Mouse (Mus musculus) hematopoietic stem cell, adult 5-6 weeks (primary cell): ENCODE data around the gene Cxcl2. TPM values are rescaled to one million over a fixed set of nuclear protein-coding genes. Genes with fewer than 3 reads are reported as not detected.

Experiments used
- ATAC-seq, 2 experiments: fragments of 125-278 bp in 1 of 2; replicated peaks in 1 of 2; 2 replicates each; pipeline ENCODE4 v1.8.0; 2016 to 2017; ENCODE audit warnings: inconsistent platforms in 2 of 2, mild to moderate bottlenecking in 2 of 2, moderate number of reproducible peaks in 2 of 2, low read depth in 1 of 2, moderate TSS enrichment in 1 of 2; ENCODE audit not compliant: low FRiP score in 2 of 2, poor library complexity in 2 of 2, severe bottlenecking in 2 of 2, insufficient read depth in 1 of 2, low TSS enrichment in 1 of 2
- total RNA-seq: library from RNA; stranded (forward); fragments of 172-1452, 232-1000 nt; gene quantifications from 2 replicates; pipeline ENCODE4 v1.2.3, GENCODE M21; 2017

The Cxcl2 gene
- total RNA-seq: 59.1 and 228 TPM in 2 replicates

- peak; percentile 51 to 73 for ATAC-seq
Measured at GRCm38 (mm10) chr5:90903339-90904020, at the start of gene Cxcl2. TSS of gene Cxcl2 (plus strand) at chr5:90903871.

DNA sequence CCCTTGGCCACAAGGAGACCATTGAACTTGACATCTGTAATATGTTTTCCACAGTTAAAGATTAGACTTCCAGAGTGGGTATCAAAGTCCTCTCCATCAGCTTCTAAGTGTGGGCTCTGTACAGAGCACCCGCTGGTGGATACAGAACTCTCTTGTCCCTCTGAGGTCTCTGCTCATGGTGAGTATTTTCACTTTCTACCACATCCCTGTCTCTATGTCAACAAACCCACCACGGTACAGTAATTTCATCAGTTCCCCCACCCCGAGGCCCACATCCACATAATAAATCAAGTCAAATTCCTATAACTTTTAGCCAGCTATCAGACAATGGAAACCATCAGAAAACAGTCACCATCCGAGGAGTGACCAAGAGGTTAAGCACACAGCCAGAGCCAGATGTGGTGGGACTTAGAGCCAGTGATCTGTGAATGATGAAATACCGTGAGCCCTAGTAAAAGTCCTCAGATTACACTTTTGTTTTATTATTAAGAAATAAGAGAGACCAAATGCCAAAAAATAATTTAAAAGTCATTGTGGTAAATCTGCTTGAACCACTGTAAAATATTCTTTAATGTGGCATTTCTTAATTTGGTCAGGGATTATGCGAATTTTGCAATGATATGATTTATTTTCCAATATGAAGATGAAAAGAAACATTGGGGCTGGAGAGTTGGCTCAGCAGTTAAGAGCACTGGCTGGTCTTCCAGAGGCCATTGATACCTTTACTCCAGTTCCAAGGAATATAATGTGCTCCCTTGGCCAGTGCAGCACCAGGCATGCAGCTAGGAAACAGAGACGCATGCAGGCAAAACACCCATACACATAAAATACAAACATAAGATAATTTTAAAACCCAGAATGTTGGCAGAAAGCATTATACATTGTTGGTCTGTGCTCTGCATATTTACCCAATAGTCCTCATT is 48.1 kb upstream of the Cxcl2 start:
- no peak for ATAC-seq

GRCm38 (mm10) chr5:90857463-90857862 is 46.2 kb upstream of the Cxcl2 start:
- ATAC-seq: no peak

- ATAC-seq: no peak
Measured at GRCm38 (mm10) chr5:90858429-90858828, 45.2 kb upstream of the Cxcl2 start.

DNA sequence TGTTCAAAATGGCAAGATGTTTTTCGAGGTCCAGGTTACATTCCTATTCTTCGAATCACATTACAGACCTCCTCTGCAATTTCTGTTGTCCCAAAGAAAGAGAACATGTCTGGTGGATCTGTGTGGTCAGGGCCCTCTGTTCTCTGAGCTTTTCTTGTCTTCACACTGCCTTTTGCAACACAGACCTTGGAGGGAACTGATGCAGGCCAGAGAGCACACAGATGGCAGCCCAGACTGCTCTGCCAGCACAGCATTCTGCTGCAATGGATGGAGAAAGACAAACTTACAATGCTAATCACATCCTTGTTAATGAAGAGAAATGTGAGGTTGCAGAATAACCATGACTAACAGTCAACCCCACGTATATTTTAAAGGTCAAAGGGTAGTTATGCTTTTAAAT is 44.6 kb upstream of the Cxcl2 start:
- ATAC-seq: no peak

- no peak for ATAC-seq
Measured at GRCm38 (mm10) chr5:90861876-90862375, 41.7 kb upstream of the Cxcl2 start.

DNA sequence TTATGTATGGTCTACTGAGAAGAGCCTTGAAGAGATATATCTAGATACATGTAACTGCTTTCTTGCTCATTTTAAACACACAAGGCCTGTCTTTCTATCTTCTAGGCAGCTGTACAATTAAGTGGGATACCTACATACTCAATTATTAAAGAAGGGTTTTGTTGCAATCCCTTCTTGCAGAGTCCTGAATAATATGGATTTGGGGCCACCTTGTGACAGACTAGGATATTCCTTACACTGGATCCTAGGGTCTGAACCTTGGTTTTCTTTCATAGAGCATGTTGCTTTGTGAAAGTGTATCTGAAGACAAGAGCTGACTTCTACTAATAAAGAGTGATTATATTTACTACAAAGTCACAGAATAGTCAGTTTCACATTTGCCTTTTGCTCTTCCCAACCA is 36.9 kb upstream of the Cxcl2 start:
- ATAC-seq: no peak

DNA sequence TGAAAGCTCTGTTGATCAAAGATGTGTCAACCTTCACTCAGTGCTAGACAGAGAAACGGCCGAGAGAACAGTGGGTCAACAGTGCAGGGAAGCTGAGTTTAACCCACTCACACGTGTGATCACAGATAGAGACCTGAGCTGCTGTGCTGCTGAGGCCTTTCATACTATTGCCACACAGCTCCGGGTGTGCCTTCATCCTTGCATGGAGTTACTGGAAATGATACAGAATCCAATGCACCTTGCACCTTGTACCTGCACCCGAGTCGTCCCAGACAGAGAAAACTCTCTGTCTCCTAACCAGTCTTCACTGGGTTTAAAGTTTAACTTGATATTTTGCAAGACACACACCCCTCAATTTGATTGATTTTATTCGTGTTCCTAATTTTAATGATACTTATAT is 31.3 kb upstream of the Cxcl2 start:
- no peak for ATAC-seq

DNA sequence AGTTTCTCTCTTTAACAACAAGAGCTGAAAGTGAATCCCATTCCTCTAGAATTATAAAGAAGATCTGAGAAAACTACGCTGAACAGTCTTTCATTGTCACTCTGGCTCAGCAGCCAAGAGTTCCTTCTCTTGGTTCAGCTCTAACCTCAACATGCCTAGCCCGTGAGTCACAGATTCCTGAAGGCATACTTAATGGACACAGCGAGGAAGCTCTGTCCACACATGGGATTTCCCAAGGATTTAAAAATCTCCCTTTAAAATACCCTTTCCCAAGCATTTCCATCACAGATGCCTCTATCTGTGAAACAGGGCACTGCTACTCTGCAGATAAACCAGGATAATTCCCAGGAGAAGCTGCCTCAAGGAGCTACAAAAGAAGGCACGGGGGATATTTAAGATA is 27.6 kb upstream of the Cxcl2 start:
- ATAC-seq: no peak

DNA sequence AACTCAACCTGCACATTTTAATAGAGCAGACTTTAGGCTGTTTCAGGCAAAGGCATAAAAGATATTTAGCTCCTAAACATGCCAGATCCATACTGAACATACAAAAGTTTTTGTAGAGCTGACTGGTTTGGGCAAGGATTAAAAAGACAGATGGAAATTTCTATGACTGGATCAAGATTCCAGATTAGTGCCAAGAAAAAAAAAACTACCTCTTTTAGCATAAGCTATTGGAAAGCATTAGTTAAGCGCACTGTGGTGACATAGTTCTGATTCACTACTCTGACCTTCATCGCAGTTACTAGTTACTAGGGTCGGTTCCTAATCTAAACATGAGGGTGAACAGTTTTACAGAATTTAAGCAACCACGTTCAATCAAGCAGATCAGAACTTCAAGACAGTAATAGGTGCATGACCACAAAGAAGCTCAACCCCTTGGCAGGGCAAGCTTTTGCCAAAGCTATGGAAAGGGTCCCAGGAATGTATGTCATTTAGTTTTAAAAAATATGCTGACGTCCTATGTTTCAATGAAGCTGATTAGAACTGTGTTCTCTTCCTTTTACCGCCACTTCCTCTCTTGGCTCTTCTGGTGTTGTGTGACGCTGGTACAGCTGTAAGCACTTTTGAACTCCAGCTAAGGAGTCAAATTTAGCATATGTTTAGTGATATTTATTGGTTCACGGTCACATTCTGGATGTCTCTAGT is 27.0 kb upstream of the Cxcl2 start:
- peak; percentile 44 to 55; a peak in 3 of 4 replicates for ATAC-seq

- no peak for ATAC-seq
Measured at GRCm38 (mm10) chr5:90877173-90877512, 26.5 kb upstream of the Cxcl2 start.

- peak in 1 of 2 experiments; percentile 19; a peak in 1 of 4 replicates for ATAC-seq
Measured at GRCm38 (mm10) chr5:90879307-90880014, 24.2 kb upstream of the Cxcl2 start.

- no peak for ATAC-seq
Measured at GRCm38 (mm10) chr5:90880335-90880850, 23.3 kb upstream of the Cxcl2 start.

DNA sequence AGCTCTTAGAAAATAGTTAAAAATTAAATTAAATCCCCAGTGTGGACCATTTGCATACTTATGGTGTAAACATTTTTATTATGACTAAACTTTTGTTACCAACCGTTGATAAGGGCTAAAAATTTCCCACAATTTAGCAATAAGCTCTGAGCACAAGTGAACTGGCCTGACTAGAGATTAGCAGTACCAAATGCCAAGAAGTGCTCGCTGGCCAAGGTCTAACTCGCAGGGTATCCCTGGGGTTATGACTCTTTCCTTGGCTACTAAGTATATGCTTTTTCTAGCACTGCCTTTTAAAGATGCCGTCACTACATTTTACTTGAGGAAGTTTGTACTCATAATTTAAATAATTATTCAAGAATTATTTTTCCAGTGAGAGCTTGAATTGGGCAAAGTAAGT is 22.6 kb upstream of the Cxcl2 start:
- ATAC-seq: no peak

GRCm38 (mm10) chr5:90881682-90882081 is 22.0 kb upstream of the Cxcl2 start:
- ATAC-seq: peak; percentile 85 to 88

- ATAC-seq: no peak
Measured at GRCm38 (mm10) chr5:90882146-90882545, 21.5 kb upstream of the Cxcl2 start.

DNA sequence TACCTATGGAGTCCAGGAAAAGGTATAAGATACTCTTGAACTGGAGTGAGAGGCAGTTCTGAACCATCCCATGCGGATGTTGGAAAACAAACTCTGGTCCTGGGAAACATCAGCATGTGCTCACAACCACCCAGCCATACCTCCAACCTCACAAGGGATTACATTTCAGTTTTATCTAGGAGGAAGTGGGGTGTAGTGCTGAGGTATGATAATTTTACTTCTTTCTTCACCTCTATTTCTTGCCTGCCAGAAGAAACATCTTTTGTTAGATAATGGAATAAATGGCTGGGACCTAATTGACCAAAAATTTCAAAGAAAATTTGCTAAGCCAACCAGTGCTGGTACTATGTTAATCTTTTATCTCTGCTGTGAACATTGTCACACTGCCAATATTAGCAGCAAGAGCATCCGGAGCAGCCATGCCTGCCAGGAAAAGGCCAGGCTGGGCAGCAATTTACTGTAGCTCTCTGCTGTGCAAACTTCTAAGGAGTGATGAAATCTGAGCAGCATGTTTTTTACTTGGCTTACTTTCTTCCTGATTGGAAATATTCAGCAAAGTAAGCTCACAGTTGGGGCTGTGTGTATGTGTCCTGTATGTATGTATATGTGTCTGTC is 18.9 kb upstream of the Cxcl2 start:
- peak in 1 of 2 experiments; percentile 38; a peak in 2 of 4 replicates for ATAC-seq
